Mouse (Mus musculus): Measurements from ENCODE around the gene Palm2. TPM values are rescaled to one million over a fixed set of nuclear protein-coding genes. Genes with fewer than 3 reads are reported as not detected.

Gene Palm2
- polyA plus RNA-seq, 1 experiment, result 0.04 TPM

GRCm38 (mm10) chr4:57684676-57685215 is 250.7 kb downstream of the Palm2 start:
- DNase-seq (ENCODE audit: low read depth, low spot score), result no peak
- WGBS, result 53% methylated on average over 12 of the region's 12 CpGs

GRCm38 (mm10) chr4:57686736-57687135 is 252.7 kb downstream of the Palm2 start:
- DNase-seq (ENCODE audit: low read depth, low spot score), result no peak
- WGBS, result 70% methylated on average over 3 of the region's 3 CpGs

GRCm38 (mm10) chr4:57687583-57687982 is 253.5 kb downstream of the Palm2 start:
- 84% methylated on average over 3 of the region's 3 CpGs for WGBS
- no peak for DNase-seq (ENCODE audit: low read depth, low spot score)

DNA sequence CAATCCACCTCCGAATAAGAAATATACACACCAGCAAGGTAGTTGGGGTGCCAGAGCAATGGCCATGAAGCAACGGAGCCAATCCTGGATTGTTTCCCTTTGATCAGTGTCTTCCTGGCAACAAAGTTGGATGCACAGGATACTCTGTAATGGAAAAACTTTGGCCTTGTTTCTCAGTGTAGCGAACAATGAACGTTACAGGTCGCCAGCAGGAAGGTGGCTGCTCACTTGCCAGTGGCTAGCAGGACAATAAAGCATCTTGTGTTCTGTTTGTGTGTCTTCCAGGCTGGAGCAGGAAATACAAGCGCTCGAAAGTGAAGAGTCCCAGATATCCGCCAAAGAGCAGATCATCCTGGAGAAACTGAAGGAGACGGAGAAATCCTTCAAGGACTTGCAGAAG is 254.1 kb downstream of the Palm2 start:
- DNase-seq (ENCODE audit: low read depth, low spot score), result no peak
- 74% methylated on average over 9 of the region's 9 CpGs for whole genome bisulfite sequencing

- 80% methylated on average over 6 of the region's 6 CpGs for WGBS
- no peak for DNase-seq (ENCODE audit: low read depth, low spot score)
Observed at GRCm38 (mm10) chr4:57690001-57690400, 256.0 kb downstream of the Palm2 start.

GRCm38 (mm10) chr4:57690805-57691204 is 256.8 kb downstream of the Palm2 start:
- 32% methylated on average over 1 of the region's 1 CpGs for WGBS
- no peak for DNase-seq (ENCODE audit: low read depth, low spot score)

- no peak for DNase-seq (ENCODE audit: low read depth, low spot score)
- 80% methylated on average over 5 of the region's 5 CpGs for WGBS
Observed at GRCm38 (mm10) chr4:57694356-57695136, 260.5 kb downstream of the Palm2 start.

DNA sequence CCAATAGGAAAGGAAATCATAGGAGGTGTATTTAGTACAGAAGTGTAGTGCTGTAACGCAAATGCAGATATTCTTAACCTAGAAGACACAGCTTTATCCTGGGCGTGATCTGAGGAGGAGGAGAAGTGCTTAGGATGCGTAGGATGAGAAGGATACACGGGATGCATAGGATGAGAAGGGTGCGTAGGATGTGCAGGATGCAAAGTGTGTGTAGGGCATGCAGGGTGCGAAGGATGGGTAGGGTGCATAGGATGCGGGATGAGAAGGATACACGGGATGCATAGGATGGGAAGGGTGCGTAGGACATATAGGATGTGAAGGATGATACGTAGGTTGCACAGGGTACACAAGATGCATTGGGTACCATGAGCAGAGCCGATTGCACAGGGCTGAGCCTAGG is 262.9 kb downstream of the Palm2 start:
- 96% methylated on average over 11 of the region's 11 CpGs for WGBS
- DNase-seq (ENCODE audit: low read depth, low spot score), result no peak

DNA sequence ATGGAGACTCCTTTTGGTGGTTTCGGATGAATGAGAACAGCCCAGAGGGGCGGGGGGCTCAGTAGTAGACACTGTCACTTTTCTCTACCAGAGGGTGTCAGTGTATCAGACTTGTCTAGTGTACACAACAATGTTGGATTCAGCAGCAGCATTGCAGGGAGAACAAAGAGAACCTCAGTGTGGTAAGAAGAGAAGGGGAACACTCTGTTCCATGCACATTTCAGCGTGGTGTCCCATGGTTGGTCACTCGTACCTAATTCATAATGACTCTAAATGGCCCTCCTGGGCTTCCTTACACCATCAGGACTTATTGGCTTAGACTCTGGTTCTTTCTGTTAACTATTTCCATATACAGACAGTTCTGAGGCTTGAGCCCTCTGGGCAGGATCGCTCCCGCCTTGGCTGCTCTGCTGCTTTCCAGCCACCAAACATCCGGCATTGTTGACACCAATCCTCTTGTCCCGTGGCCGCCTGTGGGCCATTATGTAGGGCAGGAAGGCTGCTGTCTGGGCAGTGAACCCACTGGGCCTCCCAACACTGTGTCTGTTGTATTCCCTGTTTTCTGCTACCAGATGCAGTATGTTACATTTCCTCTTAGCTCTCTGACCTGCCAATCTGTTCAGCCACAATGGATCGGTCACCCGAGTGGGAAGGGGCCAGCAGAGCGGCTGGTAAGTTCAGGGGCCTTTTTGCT is 264.0 kb downstream of the Palm2 start:
- DNase-seq (ENCODE audit: low read depth, low spot score), result no peak
- WGBS, result 89% methylated on average over 12 of the region's 12 CpGs

- DNase-seq (ENCODE audit: low read depth, low spot score), result no peak
- 83% methylated on average over 5 of the region's 5 CpGs for WGBS
Observed at GRCm38 (mm10) chr4:57701576-57701975, 267.5 kb downstream of the Palm2 start.

GRCm38 (mm10) chr4:57703574-57704470 is 269.8 kb downstream of the Palm2 start:
- DNase-seq (ENCODE audit: low read depth, low spot score), result no peak
- WGBS, result 44% methylated on average over 11 of the region's 11 CpGs

DNA sequence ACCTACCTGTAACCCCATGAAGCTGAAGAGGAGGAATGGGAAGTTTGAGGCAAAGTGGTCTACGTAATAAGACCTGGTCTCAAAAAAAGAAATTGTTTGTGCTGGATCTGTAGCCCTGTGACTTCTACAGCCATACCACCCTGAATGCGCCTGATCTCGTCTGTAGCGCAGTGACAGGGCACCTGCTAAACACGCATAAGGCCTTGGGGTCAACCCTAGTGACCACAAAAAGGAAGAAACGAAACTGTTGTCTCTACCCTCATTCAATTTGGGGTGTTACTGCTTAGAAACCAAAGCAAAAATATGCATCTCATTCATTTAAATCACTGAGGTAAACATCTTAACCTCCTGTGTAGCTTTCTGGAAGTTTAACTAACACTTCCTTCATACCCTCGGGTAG is 270.5 kb downstream of the Palm2 start:
- no peak for DNase-seq (ENCODE audit: low read depth, low spot score)
- WGBS, result 82% methylated on average over 7 of the region's 7 CpGs

DNA sequence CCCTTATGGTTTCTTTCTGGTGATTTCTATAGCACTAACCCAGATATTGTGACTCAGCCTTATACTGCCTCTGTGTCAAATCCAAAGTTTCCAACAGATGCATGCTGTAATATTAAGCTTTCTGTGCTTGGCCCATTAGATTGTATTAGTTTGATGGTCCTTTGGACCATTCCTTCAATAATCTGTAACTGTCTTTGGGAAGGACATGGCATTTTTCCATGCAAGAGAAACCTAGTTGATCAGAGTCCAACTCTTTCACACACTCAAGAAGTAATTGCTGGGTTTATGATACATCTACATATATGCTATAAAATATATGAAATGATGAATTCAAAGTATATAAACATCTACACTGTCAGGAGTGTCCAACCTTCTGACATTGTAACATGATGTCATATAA is 281.8 kb downstream of the Palm2 start:
- DNase-seq (ENCODE audit: low read depth, low spot score), result no peak

- DNase-seq (ENCODE audit: low read depth, low spot score), result no peak
- 53% methylated on average over 4 of the region's 4 CpGs for WGBS
Observed at GRCm38 (mm10) chr4:57716735-57717134, 282.7 kb downstream of the Palm2 start.

DNA sequence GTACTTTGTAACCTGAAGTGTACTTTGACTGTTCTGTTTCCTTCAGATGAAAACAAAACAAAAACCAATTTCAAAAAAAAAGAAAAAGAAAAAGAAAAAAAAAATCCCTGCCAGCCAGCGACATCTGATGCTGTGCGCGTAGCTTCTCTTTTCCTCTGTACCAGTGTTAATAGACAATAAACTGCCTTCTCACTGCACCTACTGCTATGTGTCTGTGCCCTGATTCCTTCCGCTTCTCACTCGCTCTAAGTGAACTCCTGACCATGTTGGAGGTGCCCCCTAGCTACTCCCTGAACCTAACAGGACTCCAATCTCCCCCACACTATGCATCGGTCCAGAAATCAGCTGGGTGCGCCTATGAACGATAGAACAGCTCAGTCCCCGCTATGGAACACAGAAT is 283.3 kb downstream of the Palm2 start, which contains the start of gene Akap2:
Gene Akap2, plus strand, starts transcription at position 304 of the 400 bp plus-strand sequence.
- DNase-seq (ENCODE audit: low read depth, low spot score), result no peak
- WGBS, result 90% methylated on average over 9 of the region's 9 CpGs

GRCm38 (mm10) chr4:57719370-57719769 is 285.3 kb downstream of the Palm2 start:
- 85% methylated on average over 1 of the region's 1 CpGs for WGBS

GRCm38 (mm10) chr4:57720869-57721361 is 286.9 kb downstream of the Palm2 start:
- WGBS, result 64% methylated on average over 7 of the region's 7 CpGs
- no peak for DNase-seq (ENCODE audit: low read depth, low spot score)

More at GRCm38 (mm10) chr4:57719370-57719769, 285.3 kb downstream of the Palm2 start:
- no peak for DNase-seq (ENCODE audit: low read depth, low spot score)

- DNase-seq (ENCODE audit: low read depth, low spot score), result no peak
- 88% methylated on average over 4 of the region's 4 CpGs for WGBS
Observed at GRCm38 (mm10) chr4:57722296-57722695, 288.2 kb downstream of the Palm2 start.

DNA sequence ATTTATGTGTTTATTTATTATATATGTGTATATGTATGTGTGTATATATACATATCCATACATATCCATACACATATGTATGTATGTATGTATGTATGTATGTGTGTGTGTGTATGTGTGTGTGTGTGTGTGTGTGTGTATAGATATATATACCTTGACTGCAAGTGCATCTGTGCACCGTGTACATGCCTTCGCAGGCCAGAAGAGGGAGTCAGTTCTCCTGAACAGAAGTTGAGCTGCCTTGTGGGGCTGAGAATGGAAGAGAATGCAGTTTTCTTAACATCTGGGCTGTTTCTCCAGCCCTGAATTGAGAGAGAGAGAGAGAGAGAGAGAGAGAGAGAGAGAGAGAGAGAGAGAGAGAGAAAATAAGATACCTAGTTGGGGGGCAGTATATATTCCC is 289.6 kb downstream of the Palm2 start:
- DNase-seq (ENCODE audit: low read depth, low spot score), result no peak
- 56% methylated on average over 2 of the region's 2 CpGs for WGBS

DNA sequence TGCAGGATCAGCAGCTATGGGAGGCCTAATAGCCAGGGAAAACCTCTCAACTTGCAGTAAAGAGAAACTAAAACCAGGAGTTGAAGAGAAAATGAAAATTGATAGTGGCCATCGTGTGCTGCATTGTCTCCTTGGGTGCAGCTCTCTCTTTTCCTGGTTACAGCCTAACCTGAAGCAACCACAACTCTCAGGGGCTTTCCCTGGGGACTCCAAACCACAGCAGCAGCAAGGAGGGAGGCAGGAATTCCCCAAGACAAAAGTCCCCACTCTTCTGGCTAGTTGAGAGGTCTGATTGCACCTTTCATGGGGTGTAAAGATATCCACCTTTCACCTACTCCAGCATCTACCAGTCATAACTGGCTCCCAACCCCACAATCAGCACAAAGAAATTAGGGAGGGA is 291.5 kb downstream of the Palm2 start:
- 45% methylated on average over 1 of the region's 1 CpGs for WGBS
- DNase-seq (ENCODE audit: low read depth, low spot score), result no peak

Data from large intestine, adult 2 months (tissue).